Mouse (Mus musculus) embryo, embryonic 9.5 days (tissue): ENCODE measurements at regions not wholly inside any gene's neighbourhood (a gene's known extent, or its start where the extent isn't known, plus 50 kb on each side); places are given as distances from the start of the nearest gene placed in this dataset.
A peak's percentile ranks its signal among the peaks of the same experiment; 100 is the strongest.

ENCODE experiments used
- DNase-seq: peaks from one replicate; pipeline ENCODE4 v3.0.0-alpha.2; 2017; ENCODE audit errors: extremely low spot score

GRCm38 (mm10) chr2:169450801-169451200 lies 136.7 kb downstream of the Gm11011 start:
- no peak for DNase-seq

GRCm38 (mm10) chr2:169447495-169448280 lies 139.9 kb downstream of the Gm11011 start:
- no peak for DNase-seq

- no peak for DNase-seq
These were observed 141.7 kb downstream of the Gm11011 start for GRCm38 (mm10) chr2:169445877-169446276.

GRCm38 (mm10) chr2:169445371-169445770 lies 142.2 kb downstream of the Gm11011 start:
- no peak for DNase-seq

- DNase-seq = no peak
These were observed 144.3 kb downstream of the Gm11011 start for GRCm38 (mm10) chr2:169443271-169443670.

GRCm38 (mm10) chr2:169431516-169431915 lies 156.0 kb downstream of the Gm11011 start:
- no peak for DNase-seq

GRCm38 (mm10) chr2:169429411-169429810 lies 158.1 kb downstream of the Gm11011 start:
- DNase-seq = no peak

- DNase-seq = no peak
These were observed 163.2 kb downstream of the Gm11011 start for GRCm38 (mm10) chr2:169424166-169424920.

GRCm38 (mm10) chr2:169412361-169412760 lies 175.2 kb downstream of the Gm11011 start:
- DNase-seq = no peak

GRCm38 (mm10) chr2:169410080-169410479 lies 177.5 kb downstream of the Gm11011 start:
- no peak for DNase-seq

GRCm38 (mm10) chr2:169404908-169405690 lies 182.4 kb downstream of the Gm11011 start:
- DNase-seq = peak; percentile 61

- DNase-seq = no peak
These were observed 189.8 kb downstream of the Gm11011 start for GRCm38 (mm10) chr2:169397758-169398157.

- no peak for DNase-seq
These were observed 190.5 kb downstream of the Gm11011 start for GRCm38 (mm10) chr2:169397013-169397412.

- no peak for DNase-seq
These were observed 191.3 kb downstream of the Gm11011 start for GRCm38 (mm10) chr2:169396294-169396693.

- no peak for DNase-seq
These were observed 197.9 kb downstream of the Gm11011 start for GRCm38 (mm10) chr2:169389611-169390010.

- DNase-seq = no peak
These were observed 199.0 kb downstream of the Gm11011 start for GRCm38 (mm10) chr2:169388569-169388968.

- DNase-seq = no peak
These were observed 199.6 kb downstream of the Gm11011 start for GRCm38 (mm10) chr2:169387765-169388518.

GRCm38 (mm10) chr2:169383701-169384100 lies 203.8 kb downstream of the Gm11011 start:
- DNase-seq = no peak

GRCm38 (mm10) chr2:169373069-169373468 lies 214.5 kb downstream of the Gm11011 start:
- no peak for DNase-seq

GRCm38 (mm10) chr2:169365046-169365445 lies 222.5 kb downstream of the Gm11011 start:
- DNase-seq = no peak

GRCm38 (mm10) chr2:169360272-169360671 lies 227.3 kb downstream of the Gm11011 start:
- peak; percentile 70 for DNase-seq
